Mouse (Mus musculus): ENCODE measurements around the gene Tpo.

The Tpo gene

GRCm38 (mm10) chr12:30132524-30132923 lies at the start of gene Tpo:
Gene Tpo (minus strand): TSS chr12:30132624.
- DNase-seq (ENCODE audit: low read depth, low spot score): no peak

- DNase-seq (ENCODE audit: low read depth, low spot score): no peak
Observed at GRCm38 (mm10) chr12:30181721-30182120, 49.3 kb upstream of the Tpo start.

- DNase-seq (ENCODE audit: low read depth, low spot score): no peak
Observed at GRCm38 (mm10) chr12:30179623-30180022, 47.2 kb upstream of the Tpo start.

GRCm38 (mm10) chr12:30177966-30178365 lies 45.5 kb upstream of the Tpo start:
- DNase-seq (ENCODE audit: low read depth, low spot score): no peak

- no peak for DNase-seq (ENCODE audit: low read depth, low spot score)
Observed at GRCm38 (mm10) chr12:30177529-30177928, 45.1 kb upstream of the Tpo start.

GRCm38 (mm10) chr12:30168491-30168890 lies 36.1 kb upstream of the Tpo start:
- no peak for DNase-seq (ENCODE audit: low read depth, low spot score)

GRCm38 (mm10) chr12:30164538-30164937 lies 32.1 kb upstream of the Tpo start:
- no peak for DNase-seq (ENCODE audit: low read depth, low spot score)

- DNase-seq (ENCODE audit: low read depth, low spot score): no peak
Observed at GRCm38 (mm10) chr12:30164005-30164404, 31.6 kb upstream of the Tpo start.

- DNase-seq (ENCODE audit: low read depth, low spot score): no peak
Observed at GRCm38 (mm10) chr12:30161731-30162406, 29.4 kb upstream of the Tpo start.

- no peak for DNase-seq (ENCODE audit: low read depth, low spot score)
Observed at GRCm38 (mm10) chr12:30160475-30160874, 28.1 kb upstream of the Tpo start.

- DNase-seq (ENCODE audit: low read depth, low spot score): no peak
Observed at GRCm38 (mm10) chr12:30159788-30160187, 27.4 kb upstream of the Tpo start.

- no peak for DNase-seq (ENCODE audit: low read depth, low spot score)
Observed at GRCm38 (mm10) chr12:30154079-30154673, 21.8 kb upstream of the Tpo start.

- DNase-seq (ENCODE audit: low read depth, low spot score): peak; percentile 51
Observed at GRCm38 (mm10) chr12:30142085-30142484, 9.7 kb upstream of the Tpo start.

- no peak for DNase-seq (ENCODE audit: low read depth, low spot score)
Observed at GRCm38 (mm10) chr12:30129411-30129716, 3.1 kb downstream of the Tpo start.

- peak; percentile 77 for DNase-seq (ENCODE audit: low read depth, low spot score)
Observed at GRCm38 (mm10) chr12:30128561-30129410, 3.6 kb downstream of the Tpo start.

GRCm38 (mm10) chr12:30122347-30122746 lies 10.1 kb downstream of the Tpo start:
- DNase-seq (ENCODE audit: low read depth, low spot score): no peak

- no peak for DNase-seq (ENCODE audit: low read depth, low spot score)
Observed at GRCm38 (mm10) chr12:30112271-30112670, 20.2 kb downstream of the Tpo start.

GRCm38 (mm10) chr12:30109646-30110605 lies 22.5 kb downstream of the Tpo start:
- DNase-seq (ENCODE audit: low read depth, low spot score): peak; percentile 49

- DNase-seq (ENCODE audit: low read depth, low spot score): peak; percentile 81
Observed at GRCm38 (mm10) chr12:30102891-30103565, 29.4 kb downstream of the Tpo start.

GRCm38 (mm10) chr12:30092081-30092480 lies 40.3 kb downstream of the Tpo start:
- no peak for DNase-seq (ENCODE audit: low read depth, low spot score)

GRCm38 (mm10) chr12:30083971-30084370 lies 48.5 kb downstream of the Tpo start:
- no peak for DNase-seq (ENCODE audit: low read depth, low spot score)
